Mouse (Mus musculus): ENCODE results near the gene Ckap4.

DNA sequence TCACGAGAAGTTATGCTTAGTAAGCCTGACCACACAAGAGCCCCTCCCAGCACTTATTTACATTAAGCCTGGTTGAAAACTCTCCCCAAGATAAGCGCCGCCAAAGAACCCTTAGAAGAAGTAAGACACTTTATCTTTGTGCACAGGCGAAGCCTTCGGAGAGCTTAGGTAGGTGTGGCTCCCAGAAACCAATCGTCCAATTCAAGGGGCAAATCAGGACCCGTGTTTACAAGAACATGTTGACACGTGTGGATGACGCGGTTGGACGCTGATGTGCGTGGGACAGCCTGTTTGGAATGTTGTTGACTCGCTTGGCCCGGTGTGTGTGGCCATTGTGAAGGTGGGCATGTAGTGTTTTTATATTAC, 42.1 kb upstream of the Ckap4 start:
- TF ChIP-seq HCFC1 (IDR thresholded peaks at IDR 0.05; ENCODE audit: borderline replicate concordance, insufficient read depth, low read length) = 0 out of 2 replicates have a peak, but pooled peaks have one; percentile 9
- TF ChIP-seq MAFK (IDR thresholded peaks at IDR 0.05; ENCODE audit: insufficient read depth, low read depth, low read length) = no peak

Measured in ES-E14 (cell line).